Mouse (Mus musculus): ENCODE data around the gene Nup85. TPM values are rescaled to one million over a fixed set of nuclear protein-coding genes. Genes with fewer than 3 reads are reported as not detected.

Gene Nup85
- polyA plus RNA-seq, 1 experiment: 34.6 TPM

DNA sequence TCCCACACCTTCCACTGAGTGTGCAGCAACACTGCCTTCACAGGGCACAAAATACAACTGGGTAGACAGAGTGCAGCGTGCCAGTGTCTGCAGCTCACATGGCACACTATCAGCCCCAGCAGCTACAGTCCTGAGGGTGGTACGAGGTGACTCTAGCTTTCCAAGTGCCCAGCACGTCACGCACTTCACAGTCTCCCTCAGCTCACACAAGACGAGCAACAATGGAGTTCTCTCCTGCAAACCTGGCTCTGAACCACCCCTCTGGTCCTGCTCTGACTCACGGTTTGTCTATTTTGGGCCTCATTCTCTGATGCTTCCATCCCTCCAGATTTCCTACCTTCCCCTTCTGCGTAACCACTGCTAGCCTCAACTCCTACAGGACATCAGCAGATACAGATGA, 35.5 kb downstream of the Nup85 start:
- Histone ChIP-seq H3K27ac (ENCODE audit: insufficient read depth, low read depth, low read length) (peak overlapping the region; percentile 77), H3K4me3 (ENCODE audit: insufficient read depth, low read length) (peak overlapping the region; percentile 0; the same call in 1 of the 2 replicates), H3K4me1 (ENCODE audit: control insufficient read depth, insufficient read depth, low read length) (peaks cover 37% of the 10 kb centered on the region)
- TF ChIP-seq POLR2A (IDR thresholded peaks at IDR 0.05; ENCODE audit: borderline replicate concordance, low read depth, low read length) (no peak), CTCF (IDR thresholded peaks at IDR 0.05; ENCODE audit: low read depth, low read length) (no peak)

- Histone ChIP-seq H3K27ac (ENCODE audit: insufficient read depth, low read depth, low read length) (peak overlapping the region; percentile 77), H3K4me1 (ENCODE audit: control insufficient read depth, insufficient read depth, low read length) (peaks cover 44% of the 10 kb centered on the region), H3K4me3 (ENCODE audit: insufficient read depth, low read length) (peak overlapping the region; percentile 30)
- TF ChIP-seq POLR2A (IDR thresholded peaks at IDR 0.05; ENCODE audit: borderline replicate concordance, low read depth, low read length) (no peak), CTCF (IDR thresholded peaks at IDR 0.05; ENCODE audit: low read depth, low read length) (no peak)
Observed at GRCm38 (mm10) chr11:115600743-115601142, 36.5 kb downstream of the Nup85 start.

DNA sequence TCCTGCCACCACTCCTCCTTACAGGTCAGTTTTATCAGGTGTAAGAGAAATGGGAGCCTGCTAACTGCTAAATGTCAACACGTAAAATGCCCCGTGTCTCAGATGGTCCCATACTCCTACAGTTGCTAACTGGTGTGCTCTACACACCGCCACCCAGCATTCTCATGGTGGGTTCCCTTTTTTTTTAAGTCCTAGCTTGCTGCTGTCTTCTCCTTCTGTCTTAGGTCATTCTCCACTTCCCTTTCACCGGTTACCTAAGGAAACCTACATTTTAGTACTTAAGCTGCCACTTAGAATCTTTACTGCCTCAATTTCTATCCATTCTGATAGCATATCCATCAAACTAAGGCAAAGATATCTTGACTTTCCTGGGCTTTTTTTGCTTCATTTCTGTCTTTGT, 36.9 kb downstream of the Nup85 start:
- no peak for TF ChIP-seq POLR2A (IDR thresholded peaks at IDR 0.05; ENCODE audit: borderline replicate concordance, low read depth, low read length)
- TF ChIP-seq CTCF (IDR thresholded peaks at IDR 0.05; ENCODE audit: low read depth, low read length): no peak
- H3K27ac ChIP-seq (ENCODE audit: insufficient read depth, low read depth, low read length): peak overlapping the region; percentile 77
- H3K4me1 ChIP-seq (ENCODE audit: control insufficient read depth, insufficient read depth, low read length): peaks cover 44% of the 10 kb centered on the region

GRCm38 (mm10) chr11:115603128-115603475, 38.9 kb downstream of the Nup85 start:
- Histone ChIP-seq H3K4me1 (ENCODE audit: control insufficient read depth, insufficient read depth, low read length) (peaks cover 44% of the 10 kb centered on the region), H3K4me3 (ENCODE audit: insufficient read depth, low read length) (peak overlapping the region; percentile 94), H3K27ac (ENCODE audit: insufficient read depth, low read depth, low read length) (peak overlapping the region; percentile 96)
- no peak for TF ChIP-seq CTCF (IDR thresholded peaks at IDR 0.05; ENCODE audit: low read depth, low read length)
- TF ChIP-seq POLR2A (IDR thresholded peaks at IDR 0.05; ENCODE audit: borderline replicate concordance, low read depth, low read length): no peak

More for the DNA sequence above, 36.9 kb downstream of the Nup85 start:
- H3K4me3 ChIP-seq (ENCODE audit: insufficient read depth, low read length): peak overlapping the region; percentile 30

DNA sequence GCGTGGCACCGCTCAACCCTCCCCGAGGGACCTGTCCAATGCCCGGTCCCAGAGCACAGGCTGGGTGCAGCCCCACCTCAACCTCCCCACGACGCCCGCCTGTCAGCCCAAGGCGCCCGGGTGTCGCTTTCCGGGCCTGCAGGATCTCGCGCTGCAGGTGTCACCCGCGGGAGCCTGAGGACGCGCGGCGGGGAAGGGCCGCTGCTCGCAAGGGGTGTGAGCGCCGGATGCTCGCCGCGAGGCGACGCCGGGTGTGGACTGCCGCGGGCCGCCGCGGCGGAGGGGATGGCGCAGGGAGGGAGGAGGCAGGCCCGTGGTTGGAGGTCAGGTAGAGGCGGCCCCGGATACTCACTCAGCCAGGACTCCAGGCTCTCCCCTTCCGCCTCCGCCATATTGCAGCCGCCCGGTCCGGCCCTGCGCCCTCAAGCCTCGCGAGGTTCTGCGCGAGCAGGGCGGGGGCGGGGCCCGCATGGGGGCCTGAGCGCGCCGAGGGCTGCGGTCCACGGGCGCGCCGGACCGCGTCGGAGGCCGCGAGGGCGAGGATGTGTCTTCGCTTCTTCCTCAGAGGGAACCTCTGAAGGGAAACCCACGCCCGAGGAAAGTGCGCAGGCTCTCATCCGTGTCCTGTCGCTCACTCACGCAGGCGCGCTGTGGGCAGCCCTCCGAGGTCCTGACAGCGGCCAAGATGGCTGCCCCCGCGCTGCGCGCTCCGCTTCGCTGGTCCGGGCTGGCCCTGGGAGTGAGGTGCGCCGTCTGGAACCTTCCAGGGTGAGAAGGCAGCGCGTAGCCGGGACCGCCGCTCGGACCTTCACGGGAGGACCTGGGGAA, 39.5 kb downstream of the Nup85 start, which contains the start of the genes Mrps7 and Gga3:
Gene Mrps7 (plus strand): TSS at position 450 of the 828 bp plus-strand sequence.
Gene Gga3 (minus strand): TSS at position 576 of the 828 bp plus-strand sequence.
- peaks cover 38% of the 10 kb centered on the region for H3K4me1 ChIP-seq (ENCODE audit: control insufficient read depth, insufficient read depth, low read length)
- H3K4me3 ChIP-seq (ENCODE audit: insufficient read depth, low read length): peak within 1 kb of the TSS; percentile 94
- TF ChIP-seq POLR2A (IDR thresholded peaks at IDR 0.05; ENCODE audit: borderline replicate concordance, low read depth, low read length): peak; percentile 33
- TF ChIP-seq CTCF (IDR thresholded peaks at IDR 0.05; ENCODE audit: low read depth, low read length): no peak
- peak within 1 kb of the TSS; percentile 96 for H3K27ac ChIP-seq (ENCODE audit: insufficient read depth, low read depth, low read length)

DNA sequence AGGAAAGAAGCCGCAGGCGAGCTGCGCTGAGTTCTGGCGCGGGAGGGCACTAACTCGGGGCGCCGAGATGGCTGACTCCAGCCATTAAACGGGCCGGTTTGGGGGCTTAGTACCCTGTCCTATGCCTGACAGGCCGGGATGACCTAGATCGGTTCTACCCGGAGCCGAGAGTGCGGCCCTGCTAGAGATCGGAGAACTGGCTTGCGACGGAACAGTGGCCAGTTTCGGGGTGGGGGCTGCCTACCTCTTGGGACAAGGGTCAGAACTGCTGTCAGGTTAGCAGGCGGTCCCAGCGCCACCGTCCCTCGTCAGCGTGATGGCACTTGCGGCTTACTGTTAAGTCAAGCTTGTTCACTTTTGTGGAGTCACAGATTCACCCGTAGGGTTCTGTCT, 40.1 kb downstream of the Nup85 start:
- Histone ChIP-seq H3K4me1 (ENCODE audit: control insufficient read depth, insufficient read depth, low read length) (peaks cover 34% of the 10 kb centered on the region), H3K27ac (ENCODE audit: insufficient read depth, low read depth, low read length) (peak overlapping the region; percentile 96), H3K4me3 (ENCODE audit: insufficient read depth, low read length) (peak overlapping the region; percentile 94)
- TF ChIP-seq CTCF (IDR thresholded peaks at IDR 0.05; ENCODE audit: low read depth, low read length) (no peak), POLR2A (IDR thresholded peaks at IDR 0.05; ENCODE audit: borderline replicate concordance, low read depth, low read length) (no peak)

DNA sequence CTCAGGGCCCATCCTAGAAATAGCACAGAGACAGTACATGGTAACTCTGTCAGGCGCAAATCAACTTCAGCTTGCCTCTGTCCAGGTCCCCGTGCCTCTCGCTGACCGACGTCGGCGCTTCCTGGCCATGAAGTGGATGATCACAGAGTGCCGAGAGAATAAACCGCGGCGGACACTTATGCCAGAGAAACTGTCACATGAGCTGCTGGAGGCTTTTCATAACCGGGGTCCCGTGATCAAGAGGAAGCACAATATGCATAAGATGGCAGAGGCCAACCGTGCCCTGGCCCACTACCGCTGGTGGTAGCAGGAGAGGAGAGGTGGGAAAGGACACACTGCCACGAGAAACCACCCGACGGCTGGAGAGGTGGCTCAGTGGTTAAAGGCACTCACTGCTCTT, 42.5 kb downstream of the Nup85 start:
- Histone ChIP-seq H3K27ac (ENCODE audit: insufficient read depth, low read depth, low read length) (no peak overlapping the region), H3K4me3 (ENCODE audit: insufficient read depth, low read length) (no peak overlapping the region), H3K4me1 (ENCODE audit: control insufficient read depth, insufficient read depth, low read length) (peaks cover 22% of the 10 kb centered on the region)
- TF ChIP-seq CTCF (IDR thresholded peaks at IDR 0.05; ENCODE audit: low read depth, low read length) (no peak), POLR2A (IDR thresholded peaks at IDR 0.05; ENCODE audit: borderline replicate concordance, low read depth, low read length) (no peak)

GRCm38 (mm10) chr11:115608421-115609399, 44.5 kb downstream of the Nup85 start:
- TF ChIP-seq POLR2A (IDR thresholded peaks at IDR 0.05; ENCODE audit: borderline replicate concordance, low read depth, low read length): no peak
- no peak for TF ChIP-seq CTCF (IDR thresholded peaks at IDR 0.05; ENCODE audit: low read depth, low read length)
- no peak overlapping the region for H3K4me3 ChIP-seq (ENCODE audit: insufficient read depth, low read length)
- peaks cover 22% of the 10 kb centered on the region for H3K4me1 ChIP-seq (ENCODE audit: control insufficient read depth, insufficient read depth, low read length)
- H3K27ac ChIP-seq (ENCODE audit: insufficient read depth, low read depth, low read length): no peak overlapping the region

- no peak overlapping the region for H3K27ac ChIP-seq (ENCODE audit: insufficient read depth, low read depth, low read length)
- TF ChIP-seq POLR2A (IDR thresholded peaks at IDR 0.05; ENCODE audit: borderline replicate concordance, low read depth, low read length) (no peak), CTCF (IDR thresholded peaks at IDR 0.05; ENCODE audit: low read depth, low read length) (no peak)
- H3K4me3 ChIP-seq (ENCODE audit: insufficient read depth, low read length): no peak overlapping the region
- H3K4me1 ChIP-seq (ENCODE audit: control insufficient read depth, insufficient read depth, low read length): peaks cover 31% of the 10 kb centered on the region
Observed at GRCm38 (mm10) chr11:115609576-115609975, 45.3 kb downstream of the Nup85 start.
